Mouse (Mus musculus) stomach, embryonic 15.5 days (tissue): ENCODE results near the gene Cep164. TPM values are rescaled to one million over a fixed set of nuclear protein-coding genes. Genes with fewer than 3 reads are reported as not detected.
"Not testable (repeated sequence)": the region's sequence is repeated elsewhere in the genome, so short reads cannot be mapped to it uniquely, and the experiment has no call there.

Source experiments
- ATAC-seq: fragments of 200-750 bp; cut with Nextera tagmentation; 2 replicates; pipeline ENCODE4 v1.8.0; 2017; ENCODE audit warnings: low read depth, moderate number of reproducible peaks, moderate TSS enrichment; ENCODE audit not compliant: insufficient read depth, low FRiP score
- H3K27ac ChIP-seq: fragments of 300-500 bp; sonication (generic); 2 replicates; pipeline ENCODE4 v1.5.1; 2015; ENCODE audit warnings: mild to moderate bottlenecking, inconsistent platforms
- H3K27me3 ChIP-seq: fragments of 300-500 bp; sonication (generic); replicated peaks from 2 replicates; pipeline ENCODE4 v1.6.1; 2015; ENCODE audit warnings: inconsistent platforms
- H3K36me3 ChIP-seq: fragments of 300-500 bp; sonication (generic); 2 replicates; pipeline ENCODE4 v1.6.1; 2015; ENCODE audit warnings: inconsistent platforms
- H3K4me1 ChIP-seq: fragments of 300-500 bp; sonication (generic); 2 replicates; pipeline ENCODE4 v1.6.1; 2015; ENCODE audit warnings: inconsistent platforms
- H3K4me2 ChIP-seq: fragments of 300-500 bp; sonication (generic); 2 replicates; pipeline ENCODE4 v1.6.1; 2015; ENCODE audit warnings: mild to moderate bottlenecking, inconsistent platforms
- H3K4me3 ChIP-seq: fragments of 300-500 bp; sonication (generic); replicated peaks from 2 replicates; pipeline ENCODE4 v1.5.1; 2015; ENCODE audit warnings: inconsistent platforms
- H3K9ac ChIP-seq: fragments of 300-500 bp; sonication (generic); 2 replicates; pipeline ENCODE4 v1.6.1; 2015; ENCODE audit warnings: inconsistent platforms
- H3K9me3 ChIP-seq: fragments of 300-500 bp; sonication (generic); 2 replicates; pipeline ENCODE4 v1.6.1; 2016; ENCODE audit warnings: inconsistent platforms
- WGBS: fragments of 180-500 bp; shearing (Covaris S2); methylation state at CpG from one replicate; pipeline ENCODE4 v1.1.7; 2015; 5-methylcytosine and 5-hydroxymethylcytosine counted together
- polyA plus RNA-seq: library from polyadenylated mRNA; unstranded; fragments of >200 nt; fragmentation: Nextera tagmentation; extraction: Ambion mirVana; gene quantifications from 2 replicates; pipeline ENCODE4 v1.2.1, GENCODE M21; 2015

The Cep164 gene
- polyA plus RNA-seq, 1 experiment from 2014 or later, result 24.7 TPM

GRCm38 (mm10) chr9:45783249-45784069 is 45.0 kb downstream of the Cep164 start:
- Histone ChIP-seq H3K4me3 (no peak overlapping the region), H3K9me3 (no peaks in the 10 kb centered on the region), H3K4me1 (peaks cover 5% of the 10 kb centered on the region; the same call in 1 of the 2 replicates), H3K9ac (no peak overlapping the region), H3K4me2 (no peak overlapping the region), H3K36me3 (peaks cover 10% of the 10 kb centered on the region; the same call in 1 of the 2 replicates), H3K27ac (no peak overlapping the region), H3K27me3 (no peaks in the 10 kb centered on the region)
- 79% methylated on average over 12 of the region's 12 CpGs for WGBS
- ATAC-seq, result no peak

GRCm38 (mm10) chr9:45779201-45779600 is 49.3 kb downstream of the Cep164 start:
- H3K27me3 ChIP-seq, result no peaks in the 10 kb centered on the region
- H3K27ac ChIP-seq, result no peak overlapping the region
- H3K4me1 ChIP-seq, result no peaks in the 10 kb centered on the region
- H3K4me3 ChIP-seq, result no peak overlapping the region
- peaks cover 10% of the 10 kb centered on the region; the same call in 1 of the 2 replicates for H3K36me3 ChIP-seq
- H3K9ac ChIP-seq, result no peak overlapping the region
- H3K9me3 ChIP-seq, result no peaks in the 10 kb centered on the region
- no peak overlapping the region for H3K4me2 ChIP-seq
- no peak for ATAC-seq
- 75% methylated on average over 6 of the region's 6 CpGs for WGBS

GRCm38 (mm10) chr9:45776176-45776575 is 52.3 kb downstream of the Cep164 start:
- not testable (repeated sequence) for H3K9me3 ChIP-seq, H3K4me3 ChIP-seq, H3K27me3 ChIP-seq, ATAC-seq, H3K9ac ChIP-seq, H3K4me1 ChIP-seq, H3K4me2 ChIP-seq, H3K27ac ChIP-seq
- 77% methylated on average over 3 of the region's 3 CpGs for WGBS
- peaks cover 17% of the 10 kb centered on the region; the same call in 1 of the 2 replicates for H3K36me3 ChIP-seq

GRCm38 (mm10) chr9:45774088-45774487 is 54.4 kb downstream of the Cep164 start:
- Histone ChIP-seq H3K9ac (no peak overlapping the region), H3K9me3 (no peaks in the 10 kb centered on the region), H3K4me2 (no peak overlapping the region), H3K4me1 (no peaks in the 10 kb centered on the region), H3K27me3 (no peaks in the 10 kb centered on the region), H3K27ac (no peak overlapping the region), H3K36me3 (peaks cover 12% of the 10 kb centered on the region; the same call in 1 of the 2 replicates), H3K4me3 (no peak overlapping the region)
- no peak for ATAC-seq
- WGBS, result 87% methylated on average over 6 of the region's 6 CpGs

GRCm38 (mm10) chr9:45769596-45769995 is 58.9 kb downstream of the Cep164 start:
- WGBS, result 85% methylated on average over 5 of the region's 5 CpGs
- no peaks in the 10 kb centered on the region for H3K27me3 ChIP-seq
- no peak overlapping the region for H3K27ac ChIP-seq
- no peaks in the 10 kb centered on the region for H3K4me1 ChIP-seq
- no peaks in the 10 kb centered on the region for H3K9me3 ChIP-seq
- no peak for ATAC-seq
- peaks cover 7% of the 10 kb centered on the region; the same call in 1 of the 2 replicates for H3K36me3 ChIP-seq
- H3K4me3 ChIP-seq, result no peak overlapping the region
- no peak overlapping the region for H3K4me2 ChIP-seq
- H3K9ac ChIP-seq, result no peak overlapping the region

- Histone ChIP-seq H3K36me3 (peaks cover 7% of the 10 kb centered on the region; the same call in 1 of the 2 replicates), H3K4me1 (no peaks in the 10 kb centered on the region), H3K27ac (no peak overlapping the region), H3K4me2 (no peak overlapping the region), H3K9me3 (no peaks in the 10 kb centered on the region), H3K9ac (no peak overlapping the region), H3K27me3 (no peaks in the 10 kb centered on the region), H3K4me3 (no peak overlapping the region)
- 81% methylated on average over 18 of the region's 18 CpGs for WGBS
- ATAC-seq, result no peak
These were observed 60.1 kb downstream of the Cep164 start for GRCm38 (mm10) chr9:45768421-45768820.

- H3K9ac ChIP-seq, result no peak overlapping the region
- WGBS, result 71% methylated on average over 8 of the region's 8 CpGs
- H3K4me1 ChIP-seq, result no peaks in the 10 kb centered on the region
- H3K27ac ChIP-seq, result no peak overlapping the region
- no peak overlapping the region for H3K4me3 ChIP-seq
- H3K4me2 ChIP-seq, result no peak overlapping the region
- H3K36me3 ChIP-seq, result peaks cover 3% of the 10 kb centered on the region; the same call in 1 of the 2 replicates
- H3K27me3 ChIP-seq, result no peaks in the 10 kb centered on the region
- ATAC-seq, result no peak
- H3K9me3 ChIP-seq, result no peaks in the 10 kb centered on the region
These were observed 61.3 kb downstream of the Cep164 start for GRCm38 (mm10) chr9:45767155-45767554.

GRCm38 (mm10) chr9:45766195-45766594 is 62.3 kb downstream of the Cep164 start:
- Histone ChIP-seq H3K27ac (no peak overlapping the region), H3K27me3 (no peaks in the 10 kb centered on the region), H3K9me3 (no peaks in the 10 kb centered on the region), H3K4me2 (no peak overlapping the region), H3K4me3 (no peak overlapping the region), H3K36me3 (0 out of 2 replicates have a peak, but pooled peaks cover under 1% of the 10 kb centered on the region), H3K9ac (no peak overlapping the region), H3K4me1 (no peaks in the 10 kb centered on the region)
- WGBS, result 67% methylated on average over 6 of the region's 6 CpGs
- ATAC-seq, result no peak

- Histone ChIP-seq H3K4me3 (no peak overlapping the region), H3K4me1 (no peaks in the 10 kb centered on the region), H3K9me3 (no peaks in the 10 kb centered on the region), H3K9ac (no peak overlapping the region), H3K27me3 (no peaks in the 10 kb centered on the region; the same call in 1 of the 2 replicates), H3K27ac (no peak overlapping the region), H3K4me2 (no peak overlapping the region), H3K36me3 (no peaks in the 10 kb centered on the region)
- 40% methylated on average over 8 of the region's 8 CpGs for WGBS
- ATAC-seq, result no peak
These were observed 73.9 kb downstream of the Cep164 start for GRCm38 (mm10) chr9:45754452-45755091.

- no peak overlapping the region for H3K9ac ChIP-seq
- no peaks in the 10 kb centered on the region for H3K36me3 ChIP-seq
- no peaks in the 10 kb centered on the region for H3K4me1 ChIP-seq
- H3K4me3 ChIP-seq, result no peak overlapping the region
- no peaks in the 10 kb centered on the region for H3K9me3 ChIP-seq
- H3K4me2 ChIP-seq, result no peak overlapping the region
- H3K27ac ChIP-seq, result no peak overlapping the region
- WGBS, result 92% methylated on average over 4 of the region's 4 CpGs
- no peaks in the 10 kb centered on the region for H3K27me3 ChIP-seq
- ATAC-seq, result no peak
These were observed 78.6 kb downstream of the Cep164 start for GRCm38 (mm10) chr9:45749917-45750316.

GRCm38 (mm10) chr9:45745451-45745850 is 83.0 kb downstream of the Cep164 start:
- no peak overlapping the region for H3K27ac ChIP-seq
- H3K36me3 ChIP-seq, result no peaks in the 10 kb centered on the region
- H3K4me1 ChIP-seq, result no peaks in the 10 kb centered on the region
- WGBS, result 13% methylated on average over 7 of the region's 7 CpGs
- H3K4me3 ChIP-seq, result no peak overlapping the region
- H3K27me3 ChIP-seq, result no peaks in the 10 kb centered on the region
- H3K9me3 ChIP-seq, result no peaks in the 10 kb centered on the region
- no peak overlapping the region for H3K4me2 ChIP-seq
- H3K9ac ChIP-seq, result no peak overlapping the region
- ATAC-seq, result no peak

- Histone ChIP-seq H3K27me3 (no peaks in the 10 kb centered on the region), H3K4me2 (no peak overlapping the region), H3K4me3 (no peak overlapping the region), H3K9ac (no peak overlapping the region), H3K4me1 (no peaks in the 10 kb centered on the region), H3K36me3 (no peaks in the 10 kb centered on the region), H3K27ac (no peak overlapping the region), H3K9me3 (no peaks in the 10 kb centered on the region)
- 57% methylated on average over 2 of the region's 2 CpGs for WGBS
- ATAC-seq, result no peak
These were observed 87.9 kb downstream of the Cep164 start for GRCm38 (mm10) chr9:45740584-45740980.
